Mouse (Mus musculus) thymus, adult 2 months (tissue): Measurements from ENCODE around the gene Kcnh2.

Experiments
- CTCF ChIP-seq: fragments of 200-500 bp; IDR thresholded peaks from 2 replicates; pipeline ENCODE4 v1.5.1; 2012; ENCODE audit warnings: mild to moderate bottlenecking, control low read depth, low read length, moderate library complexity, borderline replicate concordance; ENCODE audit not compliant: control insufficient read depth, poor library complexity, insufficient read depth; ENCODE audit errors: extremely low read depth
- POLR2A ChIP-seq: fragments of 200-500 bp; IDR thresholded peaks from 2 replicates; pipeline ENCODE4 v1.6.1; 2012; ENCODE audit warnings: mild to moderate bottlenecking, low read length, control low read depth, moderate library complexity; ENCODE audit not compliant: control insufficient read depth, poor library complexity, insufficient read depth; ENCODE audit errors: extremely low read depth

DNA sequence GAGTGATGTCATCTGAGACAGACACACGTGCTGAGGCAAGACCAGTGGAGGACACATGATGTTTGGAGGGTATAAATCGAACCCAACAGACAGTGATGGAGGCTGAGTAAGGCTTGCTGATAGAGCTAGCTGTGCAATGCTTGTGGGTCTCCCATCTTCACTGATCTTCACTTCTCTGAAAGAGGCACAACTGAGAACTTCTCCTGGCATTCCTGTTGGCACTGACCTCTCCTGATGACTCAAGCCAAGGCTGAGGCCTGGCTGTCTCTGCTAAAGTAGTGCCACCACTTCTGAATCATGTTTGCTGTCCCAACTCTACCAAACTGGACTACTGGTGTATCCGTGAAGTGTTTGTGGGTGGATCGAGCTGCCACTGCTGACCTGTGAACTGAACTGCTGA, 71.9 kb downstream of the Kcnh2 start:
- no peak for TF ChIP-seq CTCF
- no peak for TF ChIP-seq POLR2A
